18 mouse cellular contexts compared by ENCODE assay signal in the genomic region with DNA sequence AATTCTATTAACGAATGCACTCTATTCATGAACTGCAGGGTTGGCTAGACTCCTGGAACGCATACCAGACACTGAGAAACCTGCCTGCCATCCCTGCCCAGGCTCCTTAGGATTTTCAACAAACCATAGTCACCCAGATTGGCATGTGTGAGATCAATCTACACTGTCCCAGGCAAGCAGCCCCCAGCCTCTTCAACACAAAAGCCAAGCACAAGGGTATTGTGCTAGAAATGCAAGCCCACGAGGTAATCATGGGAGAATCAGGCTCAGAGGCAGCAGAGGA. TPM values are rescaled to one million over a fixed set of nuclear protein-coding genes. Genes with fewer than 3 reads are reported as not detected.
"Had no signal": no experiment of that assay in that cellular context is flagged by ENCODE, and none has a peak within 500 bp of the region (broad histone marks: within the 10 kb centered on the region; RNA-seq: fewer than 3 reads in every experiment).

No protein-coding gene starts in this region.

- H3K27me3 ChIP-seq: midbrain, embryonic 15.5 days; neural tube, embryonic 13.5 days; stomach, embryonic 15.5 days had no signal

- H3K4me3 ChIP-seq: midbrain, embryonic 15.5 days; myocyte; neural tube, embryonic 13.5 days; stomach, embryonic 15.5 days had no signal

- H3K9ac ChIP-seq: liver, embryonic 14.5 days; lung, embryonic 14.5 days; midbrain, embryonic 15.5 days; neural tube, embryonic 13.5 days; stomach, embryonic 15.5 days had no signal

- H3K9me3 ChIP-seq: midbrain, embryonic 15.5 days; neural tube, embryonic 13.5 days; stomach, embryonic 15.5 days had no signal

- H3K27ac ChIP-seq: kidney, postnatal 0 days; macrophage; midbrain, embryonic 15.5 days; neural tube, embryonic 13.5 days; stomach, embryonic 15.5 days had no signal

- H3K4me2 ChIP-seq: lung, embryonic 14.5 days; midbrain, embryonic 15.5 days; neural tube, embryonic 13.5 days; stomach, embryonic 15.5 days had no signal

- H3K36me3 ChIP-seq: midbrain, embryonic 15.5 days; neural tube, embryonic 13.5 days; stomach, embryonic 15.5 days had no signal

RNA-seq across cellular contexts. Expression of a gene that starts 37.9 kb away (rescaled TPM):
- total RNA-seq: megakaryocyte, adult 5-6 weeks; monocyte, adult 5-6 weeks; neutrophil, adult 5-6 weeks had no signal
- polyA plus RNA-seq: intestine, embryonic 14.5 days; intestine, postnatal 0 days; kidney, adult 2 months; kidney, embryonic 14.5 days; kidney, postnatal 0 days; large intestine, adult 2 months; limb, embryonic 11.5 days; lung, embryonic 14.5 days; lung, postnatal 0 days; macrophage; midbrain, embryonic 15.5 days; stomach, embryonic 15.5 days had no signal
